ENCODE assay signal across 11 mouse cellular contexts in the genomic region with DNA sequence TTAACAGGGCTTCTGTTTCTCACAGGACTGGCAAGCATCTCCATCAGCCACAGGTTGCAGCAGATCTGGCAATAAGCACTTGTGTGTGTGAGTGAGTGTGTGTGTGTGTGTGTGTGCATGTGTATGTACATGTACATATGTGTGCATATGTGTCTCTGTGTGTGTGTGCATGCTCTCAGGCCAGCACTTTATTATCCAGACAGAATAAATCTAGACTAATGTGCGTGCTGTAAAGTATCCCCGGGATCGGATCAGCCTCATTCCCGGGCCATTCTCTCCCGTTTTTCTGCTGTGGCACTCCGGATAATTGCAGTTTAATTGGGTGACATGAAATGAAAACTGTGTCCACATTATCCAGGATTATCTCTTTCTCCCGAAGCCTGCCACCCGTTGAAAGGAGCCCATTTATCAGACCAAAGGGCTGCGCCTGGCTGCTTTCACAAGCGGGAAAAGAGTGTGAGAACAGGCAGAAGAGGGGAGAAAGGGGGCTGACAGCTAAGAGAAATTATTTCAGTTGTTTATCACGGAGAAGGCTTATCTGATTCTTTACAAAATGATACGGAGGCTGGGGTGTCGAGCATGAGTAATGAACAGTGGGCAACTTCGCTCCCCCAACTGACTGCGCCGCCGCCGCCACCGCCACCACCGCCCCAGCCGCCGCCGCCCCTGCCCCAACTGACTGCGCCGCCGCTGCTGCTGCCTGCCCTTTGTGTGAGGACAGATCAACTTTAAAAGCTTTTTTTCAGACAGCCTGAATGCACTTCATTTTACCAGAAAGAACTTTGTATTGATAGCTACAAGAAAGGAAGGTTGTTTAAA. TPM values are rescaled to one million over a fixed set of nuclear protein-coding genes. Genes with fewer than 3 reads are reported as not detected.
DNase-seq lines count a peak whose midpoint lies in the region; ATAC-seq lines count a peak whose summit lies in the region.
"Had no signal": no experiment of that assay in that cellular context is flagged by ENCODE, and none has a peak within 500 bp of the region (broad histone marks: within the 10 kb centered on the region; RNA-seq: fewer than 3 reads in every experiment).

No protein-coding gene starts in this region.

- H3K36me3 ChIP-seq in liver, embryonic 11.5 days (ENCODE audit: control insufficient read depth, insufficient read depth, low read length): no peaks in the 10 kb centered on the region
- H3K36me3 ChIP-seq in forebrain, embryonic 16.5 days (ENCODE audit: control insufficient read depth, insufficient read depth): no peaks in the 10 kb centered on the region
- no peaks in the 10 kb centered on the region for H3K36me3 ChIP-seq in liver, embryonic 12.5 days
- no peaks in the 10 kb centered on the region for H3K36me3 ChIP-seq in stomach, embryonic 15.5 days

- H3K27ac ChIP-seq in liver, embryonic 11.5 days (ENCODE audit: low read depth, low read length): no peak overlapping the region
- no peak overlapping the region for H3K27ac ChIP-seq in forebrain, embryonic 16.5 days (ENCODE audit: low read length)
- no peak overlapping the region for H3K27ac ChIP-seq in liver, embryonic 12.5 days
- H3K27ac ChIP-seq in stomach, embryonic 15.5 days: no peak overlapping the region

- no peaks in the 10 kb centered on the region for H3K9me3 ChIP-seq in liver, embryonic 11.5 days (ENCODE audit: control insufficient read depth, low read length)
- no peaks in the 10 kb centered on the region for H3K9me3 ChIP-seq in forebrain, embryonic 16.5 days (ENCODE audit: control insufficient read depth, low read length)
- no peaks in the 10 kb centered on the region for H3K9me3 ChIP-seq in liver, embryonic 12.5 days (replicated peaks)
- H3K9me3 ChIP-seq in stomach, embryonic 15.5 days: no peaks in the 10 kb centered on the region

- no peak for DNase-seq in liver, embryonic 11.5 days (ENCODE audit: low spot score)
- DNase-seq in liver: no peak
- no peak for DNase-seq in ovary, adult 18-20 months (ENCODE audit: low spot score)
- no peak for DNase-seq in adrenal gland, postnatal 4 days (ENCODE audit: low spot score in 2 of 2)
- no peak for DNase-seq in cerebellum, postnatal 4 days (ENCODE audit: low spot score in 2 of 2)
- DNase-seq: adrenal gland, postnatal 36 days; thymus, adult 2 months had no signal

- WGBS in liver, embryonic 11.5 days: 22% methylated on average over 26 of the region's 26 CpGs
- WGBS in forebrain, embryonic 16.5 days: 3% methylated on average over 26 of the region's 26 CpGs
- WGBS in liver, embryonic 12.5 days (ENCODE audit: insufficient replicate concordance): 24% methylated on average over 26 of the region's 26 CpGs
- WGBS in stomach, embryonic 15.5 days: 15% methylated on average over 26 of the region's 26 CpGs

- peak overlapping the region; percentile 22 for H3K4me3 ChIP-seq in liver, embryonic 11.5 days (ENCODE audit: low read depth, low read length)
- H3K4me3 ChIP-seq in forebrain, embryonic 16.5 days (replicated peaks; ENCODE audit: low read length): peak overlapping the region; percentile 39
- 0 out of 2 replicates have a peak overlapping the region, but pooled peaks have one; percentile 2 for H3K4me3 ChIP-seq in liver, embryonic 12.5 days
- H3K4me3 ChIP-seq in stomach, embryonic 15.5 days (replicated peaks): peak overlapping the region; percentile 26

- no peak for ATAC-seq in liver, embryonic 11.5 days (replicated peaks; ENCODE audit: low FRiP score)
- peak; percentile 61 for ATAC-seq in forebrain, embryonic 16.5 days
- ATAC-seq in liver, embryonic 12.5 days: no peak
- no peak for ATAC-seq in stomach, embryonic 15.5 days (ENCODE audit: insufficient read depth, low FRiP score, low read depth)

- H3K9ac ChIP-seq in liver, embryonic 11.5 days (ENCODE audit: low read depth, low read length): no peak overlapping the region
- peak overlapping the region; percentile 43 for H3K9ac ChIP-seq in forebrain, embryonic 16.5 days (replicated peaks; ENCODE audit: low read depth, low read length)
- no peak overlapping the region for H3K9ac ChIP-seq in liver, embryonic 12.5 days
- H3K9ac ChIP-seq in stomach, embryonic 15.5 days: no peak overlapping the region

- no peaks in the 10 kb centered on the region for H3K4me1 ChIP-seq in liver, embryonic 11.5 days (replicated peaks; ENCODE audit: control insufficient read depth, insufficient read depth, low read length)
- peaks cover 21% of the 10 kb centered on the region for H3K4me1 ChIP-seq in forebrain, embryonic 16.5 days (replicated peaks; ENCODE audit: control insufficient read depth, insufficient read depth, low read length)
- H3K4me1 ChIP-seq in liver, embryonic 12.5 days: no peaks in the 10 kb centered on the region
- no peaks in the 10 kb centered on the region for H3K4me1 ChIP-seq in stomach, embryonic 15.5 days

- peaks cover 23% of the 10 kb centered on the region for H3K27me3 ChIP-seq in liver, embryonic 11.5 days (replicated peaks; ENCODE audit: control insufficient read depth, insufficient read depth, low read length)
- peaks cover 4% of the 10 kb centered on the region for H3K27me3 ChIP-seq in forebrain, embryonic 16.5 days (replicated peaks; ENCODE audit: control insufficient read depth, insufficient read depth, low read length)
- peaks cover 50% of the 10 kb centered on the region for H3K27me3 ChIP-seq in liver, embryonic 12.5 days (replicated peaks)
- H3K27me3 ChIP-seq in stomach, embryonic 15.5 days (replicated peaks): peaks cover 9% of the 10 kb centered on the region

- H3K4me2 ChIP-seq in liver, embryonic 11.5 days: peak overlapping the region; percentile 51
- H3K4me2 ChIP-seq in forebrain, embryonic 16.5 days (ENCODE audit: low read length): peak overlapping the region; percentile 55
- peak overlapping the region; percentile 38 for H3K4me2 ChIP-seq in liver, embryonic 12.5 days
- peak overlapping the region; percentile 51 for H3K4me2 ChIP-seq in stomach, embryonic 15.5 days

RNA-seq across cellular contexts. Expression of gene Gm9376, which starts 55.5 kb away (rescaled TPM):
- not detected in 2 replicates for polyA plus RNA-seq in liver, embryonic 11.5 days (2014; fragmentation: Nextera tagmentation; extraction: Ambion mirVana)
- polyA plus RNA-seq in forebrain, embryonic 16.5 days (2015; fragmentation: Nextera tagmentation; extraction: Ambion mirVana): not detected in 2 replicates
- not detected in 2 replicates for polyA plus RNA-seq in liver, embryonic 12.5 days (2016; fragmentation: Nextera tagmentation; extraction: Ambion mirVana)
- not detected in 2 replicates for polyA plus RNA-seq in stomach, embryonic 15.5 days (2015; fragmentation: Nextera tagmentation; extraction: Ambion mirVana)
- not detected for total RNA-seq in adrenal gland, postnatal 4 days (2021)
- total RNA-seq: adrenal gland, postnatal 36 days; layer of hippocampus, postnatal 14 days had no signal
- polyA plus RNA-seq: thymus, adult 2 months had no signal
